ENCODE assay signal across 20 mouse cellular contexts in genomic region chr1:58617978-58618668, GRCm38 (mm10). TPM values are rescaled to one million over a fixed set of nuclear protein-coding genes. Genes with fewer than 3 reads are reported as not detected.
A peak's percentile ranks its signal among the peaks of the same experiment; 100 is the strongest.
DNase-seq lines count a peak whose midpoint lies in the region; ATAC-seq and TF ChIP-seq lines count a peak whose summit lies in the region.
"Had no signal": no experiment of that assay in that cellular context is flagged by ENCODE, and none has a peak within 500 bp of the region (broad histone marks: within the 10 kb centered on the region; RNA-seq: fewer than 3 reads in every experiment).

No protein-coding gene starts in this region.

- H3K4me2 ChIP-seq in intestine, embryonic 16.5 days (ENCODE audit: low read depth, low read length): no peak overlapping the region
- H3K4me2 ChIP-seq in stomach, postnatal 0 days (replicated peaks; ENCODE audit: low read depth): no peak overlapping the region
- H3K4me2 ChIP-seq: heart, embryonic 13.5 days had no signal

- peak overlapping the region; percentile 62 for H3K27ac ChIP-seq in layer of hippocampus, adult 2 months
- H3K27ac ChIP-seq in bone marrow macrophage, adult 2 months (ENCODE audit: insufficient read depth, low read depth, low read length): peak overlapping the region; percentile 96
- 0 out of 2 replicates have a peak overlapping the region, but pooled peaks have one; percentile 20 for H3K27ac ChIP-seq in intestine, embryonic 16.5 days (ENCODE audit: low read length)
- no peak overlapping the region for H3K27ac ChIP-seq in stomach, postnatal 0 days (replicated peaks)
- H3K27ac ChIP-seq: embryonic facial prominence, embryonic 10.5 days; heart, embryonic 13.5 days; hindbrain, postnatal 0 days had no signal

- no peak for TF ChIP-seq EP300 in stomach, postnatal 0 days (optimal IDR thresholded peaks at IDR 0.05)

- no peak for TF ChIP-seq POLR2A in bone marrow macrophage, adult 2 months (IDR thresholded peaks at IDR 0.05; ENCODE audit: borderline replicate concordance, low read depth, low read length)

- WGBS in intestine, embryonic 16.5 days: 72% methylated on average over 6 of the region's 6 CpGs
- WGBS in stomach, postnatal 0 days: 78% methylated on average over 6 of the region's 6 CpGs

- peaks cover 29% of the 10 kb centered on the region for H3K4me1 ChIP-seq in bone marrow macrophage, adult 2 months (ENCODE audit: control insufficient read depth, insufficient read depth, low read length)
- no peaks in the 10 kb centered on the region; the same call in 1 of the 2 replicates for H3K4me1 ChIP-seq in intestine, embryonic 16.5 days (ENCODE audit: control insufficient read depth, insufficient read depth, low read length)
- H3K4me1 ChIP-seq in stomach, postnatal 0 days (replicated peaks; ENCODE audit: control insufficient read depth, insufficient read depth): no peaks in the 10 kb centered on the region

- H3K4me3 ChIP-seq in layer of hippocampus, adult 2 months: no peak overlapping the region
- H3K4me3 ChIP-seq in bone marrow macrophage, adult 2 months (ENCODE audit: insufficient read depth, low read length): peak overlapping the region; percentile 56
- no peak overlapping the region for H3K4me3 ChIP-seq in intestine, embryonic 16.5 days (ENCODE audit: low read length)
- no peak overlapping the region for H3K4me3 ChIP-seq in stomach, postnatal 0 days (ENCODE audit: low read depth, low read length)
- H3K4me3 ChIP-seq: embryonic facial prominence, embryonic 10.5 days; erythroblast, embryonic 14.5 days; heart, embryonic 13.5 days had no signal

- no peaks in the 10 kb centered on the region for H3K36me3 ChIP-seq in intestine, embryonic 16.5 days (ENCODE audit: control insufficient read depth, insufficient read depth, low read length)
- H3K36me3 ChIP-seq in stomach, postnatal 0 days (ENCODE audit: control insufficient read depth, insufficient read depth, low read length): no peaks in the 10 kb centered on the region
- H3K36me3 ChIP-seq: embryonic facial prominence, embryonic 10.5 days; heart, embryonic 13.5 days had no signal

- DNase-seq in layer of hippocampus, adult 2 months (ENCODE audit: low spot score in 2 of 2): no peak
- no peak for DNase-seq in layer of hippocampus, adult 18-20 months (ENCODE audit: low spot score in 2 of 2)
- no peak for DNase-seq in stomach, postnatal 0 days (ENCODE audit: low spot score)
- DNase-seq in thymus, postnatal 10 days (ENCODE audit: low spot score in 2 of 2): no peak
- no peak for DNase-seq in frontal cortex, postnatal 10 days (ENCODE audit: low spot score in 2 of 2)
- DNase-seq: adrenal gland, adult 8-10 months; heart, adult 11 months; heart, postnatal 36 days; kidney, adult 9 months; lung, adult 2 months; lung, postnatal 36 days; midbrain, embryonic 14.5 days had no signal

- H3K27me3 ChIP-seq in intestine, embryonic 16.5 days (replicated peaks; ENCODE audit: control insufficient read depth, insufficient read depth, low read length): no peaks in the 10 kb centered on the region
- H3K27me3 ChIP-seq in stomach, postnatal 0 days (ENCODE audit: control insufficient read depth, insufficient read depth, low read length): no peaks in the 10 kb centered on the region
- H3K27me3 ChIP-seq: heart, embryonic 13.5 days had no signal

- H3K9ac ChIP-seq in intestine, embryonic 16.5 days (ENCODE audit: low read depth, low read length): no peak overlapping the region
- H3K9ac ChIP-seq in stomach, postnatal 0 days (ENCODE audit: low read length): no peak overlapping the region
- H3K9ac ChIP-seq: heart, embryonic 13.5 days had no signal

- no peak for TF ChIP-seq CTCF in layer of hippocampus, adult 2 months (conservative IDR thresholded peaks at IDR 0.05)
- no peak for TF ChIP-seq CTCF in bone marrow macrophage, adult 2 months (IDR thresholded peaks at IDR 0.05; ENCODE audit: low read depth, low read length)
- no peak for TF ChIP-seq CTCF in stomach, postnatal 0 days (IDR thresholded peaks at IDR 0.05; ENCODE audit: low read depth)

- ATAC-seq in intestine, embryonic 16.5 days: no peak
- ATAC-seq in stomach, postnatal 0 days (ENCODE audit: low FRiP score, low TSS enrichment): no peak
- ATAC-seq: CD4-positive, CD25-positive, alpha-beta regulatory T cell, adult 4 months; forebrain, embryonic 14.5 days had no signal

- H3K9me3 ChIP-seq in intestine, embryonic 16.5 days (ENCODE audit: control insufficient read depth, low read length): peaks cover 3% of the 10 kb centered on the region
- H3K9me3 ChIP-seq in stomach, postnatal 0 days (ENCODE audit: control insufficient read depth, low read length): no peaks in the 10 kb centered on the region
- H3K9me3 ChIP-seq: embryonic facial prominence, embryonic 10.5 days had no signal

RNA-seq across cellular contexts. Expression of gene Ndufb3, which starts 31.9 kb away (rescaled TPM):
- total RNA-seq in layer of hippocampus, adult 2 months (2021): 100 to 1,000 TPM; 109 to 111 TPM
- 100 to 1,000 TPM; 117 to 121 TPM for total RNA-seq in layer of hippocampus, adult 18-20 months (2021)
- 94.5 and 121 TPM in 2 replicates for polyA plus RNA-seq in bone marrow macrophage, adult 2 months (2012; ENCODE audit: insufficient read depth, insufficient read length, missing spikeins)
- polyA plus RNA-seq in intestine, embryonic 16.5 days (2015; fragmentation: Nextera tagmentation; extraction: Ambion mirVana): 197 and 198 TPM in 2 replicates
- polyA plus RNA-seq in stomach, postnatal 0 days (2015; fragmentation: Nextera tagmentation; extraction: Ambion mirVana): 199 and 217 TPM in 2 replicates

RNA-seq across cellular contexts. Expression of gene Fam126b, which starts 32.0 kb away (rescaled TPM):
- total RNA-seq in layer of hippocampus, adult 2 months (2021): 100 to 1,000 TPM; 120 to 124 TPM
- 100 to 1,000 TPM; 132 to 154 TPM for total RNA-seq in layer of hippocampus, adult 18-20 months (2021)
- 5.9 and 9.1 TPM in 2 replicates for polyA plus RNA-seq in bone marrow macrophage, adult 2 months (2012; ENCODE audit: insufficient read depth, insufficient read length, missing spikeins)
- 7.0 and 9.6 TPM in 2 replicates for polyA plus RNA-seq in intestine, embryonic 16.5 days (2015; fragmentation: Nextera tagmentation; extraction: Ambion mirVana)
- polyA plus RNA-seq in stomach, postnatal 0 days (2015; fragmentation: Nextera tagmentation; extraction: Ambion mirVana): 4.4 and 5.4 TPM in 2 replicates
